Mouse (Mus musculus) bone marrow macrophage, adult 2 months (primary cell): ENCODE measurements around the gene Kng1.

ENCODE experiments used
- CTCF ChIP-seq: IDR thresholded peaks from 2 replicates; pipeline ENCODE4 v1.5.1; 2012; ENCODE audit warnings: low read depth, mild to moderate bottlenecking, low read length, moderate library complexity
- POLR2A ChIP-seq: IDR thresholded peaks from 2 replicates; pipeline ENCODE4 v1.6.1; 2012; ENCODE audit warnings: mild to moderate bottlenecking, low read depth, low read length, borderline replicate concordance

DNA sequence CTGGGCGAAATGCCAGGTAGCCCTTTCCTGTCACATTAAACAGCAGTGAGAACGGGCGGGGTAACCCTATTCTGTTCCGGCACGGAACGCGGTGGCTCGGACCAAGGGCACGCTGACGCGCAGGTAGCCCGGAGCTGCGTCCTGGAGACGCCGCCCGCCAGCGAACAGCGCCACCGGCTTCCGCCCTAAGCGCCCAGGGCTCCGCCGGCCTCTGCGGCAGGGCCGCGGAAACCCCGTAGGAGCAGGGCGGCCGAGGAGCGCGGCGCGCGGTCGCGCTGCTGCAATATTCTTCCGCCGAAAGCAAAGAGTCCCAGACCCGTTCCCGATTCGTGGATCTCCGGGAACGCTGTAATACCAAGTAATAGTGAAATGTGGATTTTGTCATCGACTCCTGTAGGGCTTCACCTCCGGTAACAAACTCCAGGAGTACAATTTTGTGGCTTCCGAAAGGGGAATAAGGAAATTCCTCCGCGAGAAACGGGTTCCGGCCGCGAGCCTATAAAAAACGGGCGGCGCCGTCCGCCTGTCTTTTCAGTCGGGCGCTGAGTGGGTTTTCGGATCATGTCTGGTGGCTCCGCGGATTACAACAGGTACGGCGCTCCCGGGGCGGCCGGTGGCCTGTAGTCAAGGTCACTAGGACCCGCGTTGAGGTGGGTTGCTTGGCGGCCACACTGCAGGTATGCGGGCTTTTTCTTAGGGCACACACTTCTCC is 49.7 kb downstream of the Kng1 start, which contains the start of gene Eif4a2:
- TF ChIP-seq CTCF: no peak
- TF ChIP-seq POLR2A: peak; percentile 93
